Mouse (Mus musculus) ovary, postnatal 10 days (tissue): ENCODE results near the gene Lmna.

Experiments
- DNase-seq: peaks from one replicate; pipeline ENCODE4 v3.0.0; 2022; ENCODE audit warnings: low spot score

Lmna gene

DNA sequence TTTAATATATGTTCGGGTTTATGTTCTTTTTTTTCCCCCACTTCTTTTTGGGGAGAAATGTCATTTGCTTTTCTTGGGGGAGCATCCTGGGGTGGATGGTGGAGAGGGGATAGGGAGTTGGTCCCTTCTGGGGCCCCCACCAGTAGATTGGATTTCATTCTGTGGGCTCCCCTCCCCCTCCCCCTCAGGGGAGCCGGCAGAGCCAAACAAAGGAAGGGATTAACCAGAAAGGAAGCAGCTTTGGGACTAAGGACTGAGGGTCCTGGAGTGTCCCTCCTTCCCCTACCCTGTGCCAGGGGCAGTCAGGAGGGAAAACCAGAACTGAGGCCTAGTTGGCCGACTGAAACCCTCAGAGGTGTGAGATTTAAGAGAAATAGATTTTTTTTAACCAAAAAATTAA, 29.6 kb upstream of the Lmna start:
- no peak for DNase-seq

- no peak for DNase-seq
Measured at GRCm38 (mm10) chr3:88538271-88539145, 28.8 kb upstream of the Lmna start.

GRCm38 (mm10) chr3:88537146-88537545, 27.4 kb upstream of the Lmna start:
- DNase-seq, result no peak

- no peak for DNase-seq
Measured at GRCm38 (mm10) chr3:88536103-88536930, 26.6 kb upstream of the Lmna start.

GRCm38 (mm10) chr3:88535527-88535926, 25.8 kb upstream of the Lmna start:
- no peak for DNase-seq

- DNase-seq, result no peak
Measured at GRCm38 (mm10) chr3:88535005-88535404, 25.2 kb upstream of the Lmna start.

- no peak for DNase-seq
Measured at GRCm38 (mm10) chr3:88533706-88534105, 23.9 kb upstream of the Lmna start.

DNA sequence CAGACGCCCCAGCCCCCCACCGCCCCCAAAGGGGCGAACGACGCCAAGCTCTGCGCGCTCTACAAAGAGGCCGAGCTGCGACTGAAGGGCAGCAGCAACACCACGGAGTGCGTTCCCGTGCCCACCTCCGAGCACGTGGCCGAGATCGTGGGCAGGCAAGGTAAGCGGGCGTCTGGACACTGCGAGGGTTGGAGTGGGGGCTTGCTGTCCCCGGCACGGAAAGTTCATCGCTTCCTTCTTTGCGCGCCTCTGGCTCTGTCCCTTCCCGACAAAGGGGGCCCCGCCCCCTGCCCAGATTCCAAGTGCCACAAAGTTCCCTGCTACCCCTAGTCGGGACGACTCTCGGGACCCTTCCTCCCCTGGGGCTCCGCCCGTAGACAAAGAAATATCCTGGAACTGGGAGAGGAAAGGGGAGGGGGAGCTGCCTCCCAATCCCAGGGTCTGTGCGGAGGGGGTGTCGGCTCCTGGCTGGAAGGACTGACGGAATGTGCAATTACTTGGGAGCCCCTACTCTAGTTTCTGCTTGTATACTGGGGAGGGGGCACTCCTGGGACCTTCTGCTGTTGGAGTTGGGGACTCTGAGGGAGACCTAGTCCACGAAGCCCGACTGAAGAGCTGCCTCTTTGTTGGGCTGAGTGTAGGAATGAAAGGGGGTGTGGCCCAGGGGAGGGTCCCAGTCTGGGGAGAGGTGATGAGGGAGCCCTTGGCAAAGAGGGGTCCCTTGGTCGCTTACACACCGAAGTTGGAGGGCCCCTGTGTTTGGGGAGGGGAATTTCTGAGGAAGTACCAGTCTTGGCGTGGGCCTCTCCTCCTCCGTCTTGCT, 23.1 kb upstream of the Lmna start:
- no peak for DNase-seq

GRCm38 (mm10) chr3:88532299-88532674, 22.5 kb upstream of the Lmna start, which contains the start of gene Mex3a:
Gene Mex3a (plus strand): TSS chr3:88532395.
- no peak for DNase-seq

DNA sequence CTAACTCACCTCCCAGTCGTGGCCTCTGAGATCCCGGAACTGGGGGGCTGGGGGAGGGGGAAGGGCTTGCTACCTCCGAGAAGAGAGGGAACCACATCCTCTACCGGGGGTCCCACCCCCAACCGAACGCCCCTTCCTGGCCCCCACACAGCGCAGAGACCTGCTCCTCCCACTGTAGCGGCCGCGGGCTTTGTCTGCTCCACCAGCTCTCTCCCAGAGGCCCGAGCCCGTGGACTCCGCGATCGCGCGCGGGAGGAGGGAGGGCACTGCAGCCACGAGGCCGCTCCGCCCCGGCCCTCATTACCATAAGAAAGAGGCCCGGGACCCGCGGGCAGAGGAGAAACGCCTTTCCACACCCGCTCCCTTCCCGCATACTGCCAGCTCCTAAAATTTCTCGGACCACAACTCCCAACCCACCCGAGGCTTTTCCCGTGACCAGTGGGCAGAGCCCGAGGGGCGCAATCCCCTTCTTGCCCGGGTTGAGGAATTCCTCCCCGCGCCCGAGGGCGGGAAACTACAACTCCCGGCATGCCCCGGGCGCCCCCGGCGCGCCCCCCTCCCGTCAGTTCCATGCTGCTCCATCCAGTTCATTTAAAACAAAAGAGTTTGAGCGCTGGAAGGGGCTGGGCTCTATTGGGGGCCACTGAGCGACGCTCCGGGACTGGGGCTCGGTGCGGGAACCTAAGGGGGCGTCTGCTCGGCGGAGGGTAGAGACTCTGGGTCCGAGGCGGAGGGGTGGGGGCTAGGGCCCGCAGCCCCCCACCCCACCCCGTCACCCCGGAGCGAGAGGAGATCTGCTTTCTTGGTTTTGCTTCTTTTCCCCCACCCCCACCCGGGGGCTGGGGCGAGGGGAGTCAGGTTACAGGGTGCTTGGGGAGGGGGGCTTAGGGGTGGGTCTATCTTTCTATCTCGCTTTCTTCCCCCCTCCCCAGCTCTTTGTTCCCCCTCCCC, 21.9 kb upstream of the Lmna start:
- peak; percentile 84 for DNase-seq

- no peak for DNase-seq
Measured at GRCm38 (mm10) chr3:88530082-88530864, 20.5 kb upstream of the Lmna start.

GRCm38 (mm10) chr3:88529204-88530000, 19.6 kb upstream of the Lmna start:
- no peak for DNase-seq

DNA sequence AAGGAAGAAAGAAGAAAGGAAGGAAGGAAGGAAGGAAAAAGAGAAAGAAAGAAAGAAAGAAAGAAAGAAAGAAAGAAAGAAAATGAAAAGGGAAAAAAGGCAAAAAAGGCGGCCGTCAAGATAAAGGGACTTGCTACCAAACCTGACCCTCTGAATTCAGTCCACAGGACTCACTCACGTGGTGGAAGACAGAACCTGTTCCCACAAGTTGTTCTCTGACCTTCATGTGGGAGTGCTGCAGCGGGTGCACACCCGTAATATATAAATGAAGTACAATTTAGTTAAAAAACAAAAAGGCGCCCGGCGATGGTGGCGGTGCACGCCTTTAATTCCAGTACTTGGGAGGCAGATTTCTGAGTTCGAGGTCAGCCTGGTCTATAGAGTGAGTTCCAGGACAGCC, 18.9 kb upstream of the Lmna start:
- DNase-seq, result no peak

GRCm38 (mm10) chr3:88527565-88527964, 17.8 kb upstream of the Lmna start:
- DNase-seq, result no peak

GRCm38 (mm10) chr3:88526157-88527131, 16.7 kb upstream of the Lmna start:
- peak; percentile 66 for DNase-seq

GRCm38 (mm10) chr3:88525021-88525420, 15.3 kb upstream of the Lmna start:
- no peak for DNase-seq

DNA sequence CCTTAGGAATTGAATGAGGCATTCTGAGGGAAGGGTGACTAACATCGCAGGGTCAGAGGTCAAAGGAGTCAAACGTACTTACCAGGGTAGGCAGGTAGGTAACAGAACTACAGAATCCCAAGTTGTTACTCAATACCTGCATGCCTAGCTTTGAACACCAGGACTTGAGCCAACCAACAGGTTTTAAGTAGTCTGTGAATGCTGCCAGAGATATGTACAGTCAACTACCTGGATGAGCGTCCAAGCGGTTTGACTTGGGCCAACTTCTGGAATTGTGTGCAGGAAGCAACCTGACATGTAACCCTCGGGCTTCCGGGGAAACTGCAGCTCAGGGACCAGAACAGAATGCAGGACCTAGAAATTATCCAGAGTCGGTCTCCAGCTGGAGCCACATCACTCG, 13.3 kb upstream of the Lmna start:
- no peak for DNase-seq

DNA sequence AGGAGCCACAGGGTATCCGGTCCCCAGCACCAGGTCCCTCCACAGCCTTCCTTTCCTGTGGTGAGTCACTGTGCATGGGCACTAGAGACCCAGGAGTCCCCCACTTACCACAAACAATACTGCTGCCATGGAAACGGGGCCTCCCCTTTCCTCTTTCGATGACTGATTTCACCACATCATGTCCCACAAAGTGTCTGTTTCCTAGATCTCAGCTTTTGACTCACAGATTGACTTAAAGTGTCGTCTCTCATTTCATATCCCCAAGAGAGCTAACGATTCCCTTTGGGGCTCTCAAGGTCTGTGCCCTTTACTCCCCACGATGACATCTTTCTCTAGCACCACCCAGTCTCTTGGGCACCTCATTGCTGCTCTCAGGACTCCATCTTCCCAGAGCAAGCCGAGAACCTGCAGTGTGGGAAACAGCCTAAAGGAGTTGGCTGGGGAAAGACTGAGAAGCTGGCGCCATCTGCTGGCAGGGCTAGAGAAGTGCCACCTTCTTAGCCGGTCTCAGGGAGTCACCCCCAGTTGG, 12.1 kb upstream of the Lmna start:
- no peak for DNase-seq
